Mouse (Mus musculus): ENCODE data around the gene Hic2. TPM values are rescaled to one million over a fixed set of nuclear protein-coding genes. Genes with fewer than 3 reads are reported as not detected.

Hic2 gene
- total and polyA plus RNA-seq, 3 experiments, result 14.8 to 25.1 (median 22.0) TPM

- H3K9me3 ChIP-seq (replicated peaks), result no peaks in the 10 kb centered on the region
- no peak overlapping the region for H3K4me3 ChIP-seq (ENCODE audit: low read depth, low read length)
- ATAC-seq (ENCODE audit: extremely low read depth, insufficient number of reproducible peaks, low FRiP score, poor library complexity, severe bottlenecking), result no peak
- DNase-seq (ENCODE audit: low spot score), result no peak
- H3K27me3 ChIP-seq (ENCODE audit: insufficient read depth, low read length), result no peaks in the 10 kb centered on the region
- peaks cover 91% of the 10 kb centered on the region for H3K36me3 ChIP-seq (replicated peaks)
- no peaks in the 10 kb centered on the region for H3K4me1 ChIP-seq (ENCODE audit: insufficient read depth, low read depth, low read length)
- TF ChIP-seq GATA1 (IDR thresholded peaks at IDR 0.05; ENCODE audit: borderline replicate concordance, low read length) (no peak), GATA2 (IDR thresholded peaks at IDR 0.05; ENCODE audit: borderline replicate concordance, low read depth, low read length) (no peak), CTCF (IDR thresholded peaks at IDR 0.05; ENCODE audit: low read depth, low read length) (no peak), POLR2AphosphoS5 (IDR thresholded peaks at IDR 0.05; ENCODE audit: insufficient replicate concordance, low read depth, low read length) (no peak), TAL1 (conservative IDR thresholded peaks at IDR 0.05; ENCODE audit: low read depth, low read length) (no peak)
Observed at GRCm38 (mm10) chr16:17300818-17301217, 67.4 kb downstream of the Hic2 start.

DNA sequence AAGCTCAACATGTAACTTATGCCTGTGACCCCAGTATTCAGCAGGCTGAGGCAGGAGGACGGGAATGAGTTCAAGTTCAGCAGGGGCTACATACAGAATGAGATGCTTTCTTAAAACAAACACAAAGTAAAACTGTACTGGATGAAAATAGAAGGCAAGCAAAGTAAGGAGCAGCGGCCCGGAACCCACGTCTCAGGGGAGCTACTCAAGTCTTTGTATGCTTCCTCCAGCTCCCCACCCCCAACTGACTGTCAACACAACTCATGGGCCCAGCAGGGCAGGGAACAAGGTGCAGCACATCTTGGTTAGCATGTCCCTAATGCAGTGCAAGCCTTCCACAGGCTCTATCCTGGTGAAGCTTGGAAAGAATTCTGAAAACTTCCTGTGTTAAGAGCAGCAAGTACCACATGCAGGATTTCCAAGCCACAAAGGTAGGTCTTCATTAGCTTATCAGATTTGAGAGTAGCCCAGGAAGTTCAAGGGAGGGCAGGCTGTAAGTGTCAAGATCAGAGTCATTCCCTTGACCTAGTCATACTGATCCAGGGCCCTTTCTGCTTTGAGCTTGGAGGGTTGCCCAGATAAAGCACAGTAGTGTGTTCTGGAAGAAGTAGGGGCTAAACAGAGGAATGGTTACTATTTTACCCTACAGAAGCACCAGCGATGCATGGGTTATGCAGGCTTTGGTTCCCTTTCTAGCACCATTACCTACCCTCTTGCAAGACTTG lies 70.3 kb downstream of the Hic2 start:
- no peak overlapping the region for H3K4me3 ChIP-seq (ENCODE audit: low read depth, low read length)
- H3K4me1 ChIP-seq (ENCODE audit: insufficient read depth, low read depth, low read length), result no peaks in the 10 kb centered on the region
- H3K36me3 ChIP-seq (replicated peaks), result peaks cover 85% of the 10 kb centered on the region
- no peaks in the 10 kb centered on the region for H3K27me3 ChIP-seq (ENCODE audit: insufficient read depth, low read length)
- no peak for ATAC-seq (ENCODE audit: extremely low read depth, insufficient number of reproducible peaks, low FRiP score, poor library complexity, severe bottlenecking)
- no peaks in the 10 kb centered on the region for H3K9me3 ChIP-seq (replicated peaks)
- no peak for TF ChIP-seq GATA1 (IDR thresholded peaks at IDR 0.05; ENCODE audit: borderline replicate concordance, low read length)
- TF ChIP-seq POLR2AphosphoS5 (IDR thresholded peaks at IDR 0.05; ENCODE audit: insufficient replicate concordance, low read depth, low read length), result no peak
- no peak for TF ChIP-seq TAL1 (conservative IDR thresholded peaks at IDR 0.05; ENCODE audit: low read depth, low read length)
- TF ChIP-seq CTCF (IDR thresholded peaks at IDR 0.05; ENCODE audit: low read depth, low read length), result no peak
- TF ChIP-seq GATA2 (IDR thresholded peaks at IDR 0.05; ENCODE audit: borderline replicate concordance, low read depth, low read length), result no peak
- no peak for DNase-seq (ENCODE audit: low spot score)

DNA sequence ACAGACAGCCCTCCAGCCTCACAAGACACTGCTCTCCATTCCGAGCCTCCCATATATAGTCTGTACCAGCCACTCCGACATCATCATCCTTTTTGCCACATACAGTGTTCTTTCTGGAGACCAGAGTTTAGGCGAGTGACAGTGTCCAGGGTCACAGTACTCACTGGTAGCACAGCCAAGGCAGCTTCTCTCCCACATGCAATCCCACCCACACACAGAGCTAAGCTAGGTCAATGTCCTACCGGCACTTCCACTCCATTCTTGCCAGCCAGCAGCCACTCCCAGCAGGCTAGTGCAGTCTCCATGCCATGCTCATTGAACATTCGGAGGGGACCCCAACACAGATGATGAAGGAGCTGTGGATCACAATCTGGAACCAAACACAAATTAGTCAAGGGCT lies 74.1 kb downstream of the Hic2 start:
- Histone ChIP-seq H3K36me3 (replicated peaks) (peaks cover 81% of the 10 kb centered on the region), H3K4me1 (ENCODE audit: insufficient read depth, low read depth, low read length) (no peaks in the 10 kb centered on the region), H3K4me3 (ENCODE audit: low read depth, low read length) (no peak overlapping the region), H3K27me3 (ENCODE audit: insufficient read depth, low read length) (no peaks in the 10 kb centered on the region), H3K9me3 (replicated peaks) (no peaks in the 10 kb centered on the region)
- TF ChIP-seq POLR2AphosphoS5 (IDR thresholded peaks at IDR 0.05; ENCODE audit: insufficient replicate concordance, low read depth, low read length) (no peak), GATA1 (IDR thresholded peaks at IDR 0.05; ENCODE audit: borderline replicate concordance, low read length) (no peak), CTCF (IDR thresholded peaks at IDR 0.05; ENCODE audit: low read depth, low read length) (no peak), GATA2 (IDR thresholded peaks at IDR 0.05; ENCODE audit: borderline replicate concordance, low read depth, low read length) (no peak), TAL1 (conservative IDR thresholded peaks at IDR 0.05; ENCODE audit: low read depth, low read length) (no peak)
- no peak for DNase-seq (ENCODE audit: low spot score)
- ATAC-seq (ENCODE audit: extremely low read depth, insufficient number of reproducible peaks, low FRiP score, poor library complexity, severe bottlenecking), result no peak

DNA sequence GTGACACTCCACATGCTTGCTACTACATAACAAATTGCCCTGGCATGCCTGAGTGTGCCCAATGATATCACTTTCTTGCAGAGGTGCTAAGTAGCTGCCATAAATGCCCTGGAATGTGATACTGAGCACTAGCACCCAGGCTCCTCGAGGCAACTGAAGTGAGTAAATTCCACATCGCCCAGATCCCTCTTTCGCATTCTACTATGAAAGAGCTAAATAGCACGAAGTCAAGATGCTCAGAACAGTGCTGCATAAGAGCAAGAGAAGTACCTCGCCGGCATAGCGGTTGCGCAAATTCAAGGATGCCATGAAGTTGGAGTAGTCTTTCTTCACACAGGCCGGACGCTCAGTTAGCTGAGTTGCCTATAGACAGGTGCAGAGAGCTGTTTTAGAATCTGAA lies 75.7 kb downstream of the Hic2 start:
- Histone ChIP-seq H3K4me1 (ENCODE audit: insufficient read depth, low read depth, low read length) (no peaks in the 10 kb centered on the region), H3K36me3 (replicated peaks) (peaks cover 71% of the 10 kb centered on the region), H3K9me3 (replicated peaks) (no peaks in the 10 kb centered on the region), H3K27me3 (ENCODE audit: insufficient read depth, low read length) (no peaks in the 10 kb centered on the region), H3K4me3 (ENCODE audit: low read depth, low read length) (no peak overlapping the region)
- DNase-seq (ENCODE audit: low spot score), result no peak
- no peak for ATAC-seq (ENCODE audit: extremely low read depth, insufficient number of reproducible peaks, low FRiP score, poor library complexity, severe bottlenecking)
- TF ChIP-seq TAL1 (conservative IDR thresholded peaks at IDR 0.05; ENCODE audit: low read depth, low read length) (no peak), POLR2AphosphoS5 (IDR thresholded peaks at IDR 0.05; ENCODE audit: insufficient replicate concordance, low read depth, low read length) (no peak), GATA2 (IDR thresholded peaks at IDR 0.05; ENCODE audit: borderline replicate concordance, low read depth, low read length) (no peak), CTCF (IDR thresholded peaks at IDR 0.05; ENCODE audit: low read depth, low read length) (no peak), GATA1 (IDR thresholded peaks at IDR 0.05; ENCODE audit: borderline replicate concordance, low read length) (no peak)

DNA sequence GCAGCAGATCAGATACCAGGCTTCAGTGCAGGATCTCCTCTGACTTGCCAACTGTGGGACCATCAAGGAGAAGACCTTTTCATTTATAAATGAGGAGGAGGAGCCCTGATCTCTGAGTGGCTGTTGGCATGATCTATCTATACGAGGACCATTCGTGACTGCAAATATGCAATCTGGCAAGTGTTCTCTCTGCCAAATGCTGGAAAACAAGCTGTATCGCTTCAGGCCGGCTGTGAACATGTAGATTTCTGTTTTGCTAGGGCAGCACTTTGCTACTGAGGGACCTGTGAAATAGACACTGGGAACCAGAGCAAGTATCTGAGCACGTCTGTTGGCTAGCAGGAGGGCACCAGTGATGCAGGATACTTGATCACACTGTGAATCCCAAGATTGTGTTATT lies 79.2 kb downstream of the Hic2 start:
- no peak for ATAC-seq (ENCODE audit: extremely low read depth, insufficient number of reproducible peaks, low FRiP score, poor library complexity, severe bottlenecking)
- TF ChIP-seq GATA1 (IDR thresholded peaks at IDR 0.05; ENCODE audit: borderline replicate concordance, low read length), result no peak
- TF ChIP-seq POLR2AphosphoS5 (IDR thresholded peaks at IDR 0.05; ENCODE audit: insufficient replicate concordance, low read depth, low read length), result no peak
- TF ChIP-seq TAL1 (conservative IDR thresholded peaks at IDR 0.05; ENCODE audit: low read depth, low read length), result no peak
- TF ChIP-seq CTCF (IDR thresholded peaks at IDR 0.05; ENCODE audit: low read depth, low read length), result no peak
- TF ChIP-seq GATA2 (IDR thresholded peaks at IDR 0.05; ENCODE audit: borderline replicate concordance, low read depth, low read length), result no peak
- H3K4me3 ChIP-seq (ENCODE audit: low read depth, low read length), result no peak overlapping the region
- H3K27me3 ChIP-seq (ENCODE audit: insufficient read depth, low read length), result no peaks in the 10 kb centered on the region
- no peaks in the 10 kb centered on the region for H3K9me3 ChIP-seq (replicated peaks)
- H3K4me1 ChIP-seq (ENCODE audit: insufficient read depth, low read depth, low read length), result no peaks in the 10 kb centered on the region
- DNase-seq (ENCODE audit: low spot score), result no peak
- peaks cover 72% of the 10 kb centered on the region for H3K36me3 ChIP-seq (replicated peaks)

Other genes with a start within 250 kb of the Hic2 start
- 0.90 and 1.2 TPM in 2 replicates for gene Ypel1, start 163.9 kb upstream of the Hic2 start, total RNA-seq (2014; fragmentation: Nextera tagmentation)
- gene Ypel1, start 163.9 kb upstream of the Hic2 start, total RNA-seq (2017), result 0.87 and 1.5 TPM in 2 replicates
- 0.09 and 0.15 TPM in 2 replicates for gene Ypel1, start 163.9 kb upstream of the Hic2 start, polyA plus RNA-seq (2012)
- gene Ppil2, start 122.3 kb upstream of the Hic2 start, total RNA-seq (2014; fragmentation: Nextera tagmentation), result 111 and 127 TPM in 2 replicates
- gene Ppil2, start 122.3 kb upstream of the Hic2 start, total RNA-seq (2017), result 110 and 122 TPM in 2 replicates
- 65.1 and 70.4 TPM in 2 replicates for gene Ppil2, start 122.3 kb upstream of the Hic2 start, polyA plus RNA-seq (2012)
- gene 2610318N02Rik, start 108.4 kb upstream of the Hic2 start, total RNA-seq (2014; fragmentation: Nextera tagmentation), result 18.3 and 27.6 TPM in 2 replicates
- gene 2610318N02Rik, start 108.4 kb upstream of the Hic2 start, total RNA-seq (2017), result 8.8 and 10.6 TPM in 2 replicates
- gene 2610318N02Rik, start 108.4 kb upstream of the Hic2 start, polyA plus RNA-seq (2012), result 8.1 and 9.0 TPM in 2 replicates
- gene Sdf2l1, start 101.2 kb upstream of the Hic2 start, total RNA-seq (2014; fragmentation: Nextera tagmentation), result 16.5 and 20.2 TPM in 2 replicates
- 43.1 and 48.1 TPM in 2 replicates for gene Sdf2l1, start 101.2 kb upstream of the Hic2 start, total RNA-seq (2017)
- gene Sdf2l1, start 101.2 kb upstream of the Hic2 start, polyA plus RNA-seq (2012), result 74.7 and 93.8 TPM in 2 replicates
- gene Ydjc, start 89.0 kb upstream of the Hic2 start, total RNA-seq (2014; fragmentation: Nextera tagmentation), result 9.3 and 10.4 TPM in 2 replicates
- gene Ydjc, start 89.0 kb upstream of the Hic2 start, total RNA-seq (2017), result 15.3 and 23.4 TPM in 2 replicates
- gene Ydjc, start 89.0 kb upstream of the Hic2 start, polyA plus RNA-seq (2012), result 55.2 and 79.3 TPM in 2 replicates
- 3.9 and 5.3 TPM in 2 replicates for gene Ccdc116, start 86.3 kb upstream of the Hic2 start, total RNA-seq (2014; fragmentation: Nextera tagmentation)
- 2.5 and 2.8 TPM in 2 replicates for gene Ccdc116, start 86.3 kb upstream of the Hic2 start, total RNA-seq (2017)
- gene Ccdc116, start 86.3 kb upstream of the Hic2 start, polyA plus RNA-seq (2012), result 4.6 TPM in 2 replicates
- 356 and 455 TPM in 2 replicates for gene Ube2l3, start 30.9 kb upstream of the Hic2 start, total RNA-seq (2014; fragmentation: Nextera tagmentation)
- gene Ube2l3, start 30.9 kb upstream of the Hic2 start, total RNA-seq (2017), result 143 and 176 TPM in 2 replicates
- 96.3 and 111 TPM in 2 replicates for gene Ube2l3, start 30.9 kb upstream of the Hic2 start, polyA plus RNA-seq (2012)
- 5.6 TPM in 2 replicates for gene Rimbp3, start 25.0 kb upstream of the Hic2 start, total RNA-seq (2014; fragmentation: Nextera tagmentation)
- 1.6 and 2.1 TPM in 2 replicates for gene Rimbp3, start 25.0 kb upstream of the Hic2 start, total RNA-seq (2017)
- 1.5 and 1.7 TPM in 2 replicates for gene Rimbp3, start 25.0 kb upstream of the Hic2 start, polyA plus RNA-seq (2012)
- gene Tmem191c, start 42.5 kb downstream of the Hic2 start, total RNA-seq (2014; fragmentation: Nextera tagmentation), result 4.5 and 5.1 TPM in 2 replicates
- 21.6 and 23.4 TPM in 2 replicates for gene Tmem191c, start 42.5 kb downstream of the Hic2 start, total RNA-seq (2017)
- gene Tmem191c, start 42.5 kb downstream of the Hic2 start, polyA plus RNA-seq (2012), result 27.8 and 32.7 TPM in 2 replicates
- not detected in 2 replicates for gene Serpind1, start 97.8 kb downstream of the Hic2 start, total RNA-seq (2014; fragmentation: Nextera tagmentation)
- gene Serpind1, start 97.8 kb downstream of the Hic2 start, total RNA-seq (2017), result 0.11 TPM in 1 of 2 replicates, not detected in the other
- gene Serpind1, start 97.8 kb downstream of the Hic2 start, polyA plus RNA-seq (2012), result not detected in 2 replicates
- gene Snap29, start 172.4 kb downstream of the Hic2 start, total RNA-seq (2014; fragmentation: Nextera tagmentation), result 27.9 and 30.8 TPM in 2 replicates
- gene Snap29, start 172.4 kb downstream of the Hic2 start, total RNA-seq (2017), result 42.8 and 45.7 TPM in 2 replicates
- gene Snap29, start 172.4 kb downstream of the Hic2 start, polyA plus RNA-seq (2012), result 5.3 and 6.5 TPM in 2 replicates
- gene Pi4ka, start 172.7 kb downstream of the Hic2 start, total RNA-seq (2014; fragmentation: Nextera tagmentation), result 60.7 and 62.9 TPM in 2 replicates
- gene Pi4ka, start 172.7 kb downstream of the Hic2 start, total RNA-seq (2017), result 46.5 and 59.6 TPM in 2 replicates
- gene Pi4ka, start 172.7 kb downstream of the Hic2 start, polyA plus RNA-seq (2012), result 18.2 and 21.1 TPM in 2 replicates
- 40.3 and 46.9 TPM in 2 replicates for gene Crkl, start 218.4 kb downstream of the Hic2 start, total RNA-seq (2014; fragmentation: Nextera tagmentation)
- 20.4 and 22.9 TPM in 2 replicates for gene Crkl, start 218.4 kb downstream of the Hic2 start, total RNA-seq (2017)
- gene Crkl, start 218.4 kb downstream of the Hic2 start, polyA plus RNA-seq (2012), result 22.0 and 22.6 TPM in 2 replicates